Mouse (Mus musculus) lung, adult 18-20 months (tissue): ENCODE measurements at regions not wholly inside any gene's neighbourhood (a gene's known extent, or its start where the extent isn't known, plus 50 kb on each side); places are given as distances from the start of the nearest gene placed in this dataset.
A peak's percentile ranks its signal among the peaks of the same experiment; 100 is the strongest.

Experiments used
- DNase-seq, 2 experiments: peaks; one replicate each; pipeline ENCODE4 v3.0.0; 2022; ENCODE audit warnings: mixed read lengths in 2 of 2

- DNase-seq = no peak
These were observed 133.2 kb upstream of the Car8 start for GRCm38 (mm10) chr4:8372069-8372468.

- DNase-seq = no peak
These were observed 131.9 kb upstream of the Car8 start for GRCm38 (mm10) chr4:8370786-8371185.

- peak; percentile 7 to 44 for DNase-seq
These were observed 128.8 kb upstream of the Car8 start for GRCm38 (mm10) chr4:8367487-8368276.

- DNase-seq = no peak
These were observed 128.1 kb upstream of the Car8 start for GRCm38 (mm10) chr4:8366978-8367377.

- DNase-seq = no peak
These were observed 123.6 kb upstream of the Car8 start for GRCm38 (mm10) chr4:8362409-8362808.

- no peak for DNase-seq
These were observed 123.1 kb upstream of the Car8 start for GRCm38 (mm10) chr4:8361931-8362330.

- no peak for DNase-seq
These were observed 122.5 kb upstream of the Car8 start for GRCm38 (mm10) chr4:8361305-8361704.

GRCm38 (mm10) chr4:8357443-8357842, 118.6 kb upstream of the Car8 start:
- DNase-seq = no peak

- DNase-seq = no peak
These were observed 103.1 kb upstream of the Car8 start for GRCm38 (mm10) chr4:8341928-8342327.

- peak in 1 of 2 experiments; percentile 12 for DNase-seq
These were observed 70.6 kb upstream of the Car8 start for GRCm38 (mm10) chr4:8309241-8309987.

GRCm38 (mm10) chr4:8292563-8292962, 53.7 kb upstream of the Car8 start:
- no peak for DNase-seq

GRCm38 (mm10) chr4:8291528-8292492, 53.0 kb upstream of the Car8 start:
- peak; percentile 19 to 66 for DNase-seq

GRCm38 (mm10) chr4:8289901-8290300, 51.1 kb upstream of the Car8 start:
- no peak for DNase-seq
